Mouse (Mus musculus) heart, adult 2 months (tissue): ENCODE data around the gene Soga1.

ENCODE experiments used
- CTCF ChIP-seq: fragments of 200-600 bp; IDR thresholded peaks from 2 replicates; pipeline ENCODE4 v1.8.1; 2022; ENCODE audit warnings: antibody characterized with exemption, mild to moderate bottlenecking, moderate library complexity
- EP300 ChIP-seq: fragments of 200-500 bp; IDR thresholded peaks from 2 replicates; pipeline ENCODE4 v1.6.1; 2011; ENCODE audit warnings: low read depth, low read length, control low read depth; ENCODE audit not compliant: insufficient read depth
- POLR2A ChIP-seq: fragments of 200-500 bp; IDR thresholded peaks from 2 replicates; pipeline ENCODE4 v1.6.1; 2011; ENCODE audit warnings: mild to moderate bottlenecking, low read depth, low read length, control low read depth; ENCODE audit not compliant: insufficient read depth

DNA sequence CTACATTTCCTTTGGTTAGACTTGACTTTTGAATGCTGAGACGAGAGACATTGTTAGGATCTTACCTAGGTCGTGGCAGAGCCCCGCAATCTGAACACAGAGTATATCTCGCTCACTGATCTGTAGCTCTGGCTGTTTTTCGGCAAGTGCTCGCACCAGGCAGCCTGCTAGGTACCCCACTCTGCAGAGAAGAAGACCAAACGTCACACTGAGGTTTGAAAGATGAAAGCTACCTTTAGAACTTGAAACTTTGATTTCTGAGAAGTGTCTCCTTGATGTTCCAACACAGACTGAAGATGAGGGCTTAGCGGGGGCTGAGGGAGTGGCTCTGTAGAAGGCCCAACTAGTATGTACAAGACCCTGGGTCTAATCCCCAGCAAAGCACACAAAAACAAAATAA, 42.7 kb upstream of the Soga1 start:
- TF ChIP-seq POLR2A = no peak
- no peak for TF ChIP-seq CTCF
- TF ChIP-seq EP300 = no peak
